Mouse (Mus musculus) megakaryocyte, embryonic 14.5 days (primary cell): ENCODE results near the gene Megf8.

Experiments
- FLI1 ChIP-seq: IDR thresholded peaks from 2 replicates; pipeline ENCODE4 v1.6.1; 2012; ENCODE audit warnings: low read length, inconsistent platforms, mixed read lengths
- GATA1 ChIP-seq: IDR thresholded peaks from 3 replicates; pipeline ENCODE4 v1.6.1; 2012; ENCODE audit warnings: mixed read lengths, low read length, inconsistent platforms, borderline replicate concordance

- TF ChIP-seq GATA1, result no peak
- no peak for TF ChIP-seq FLI1
These were observed 49.1 kb downstream of the Megf8 start for GRCm38 (mm10) chr7:25365937-25366625.
